Mouse (Mus musculus) neural tube, embryonic 14.5 days (tissue): ENCODE measurements at regions not wholly inside any gene's neighbourhood (a gene's known extent, or its start where the extent isn't known, plus 50 kb on each side); places are given as distances from the start of the nearest gene placed in this dataset.

Experiments
- ATAC-seq: fragments of 200-750 bp; cut with Nextera tagmentation; 2 replicates; pipeline ENCODE4 v1.8.0; 2017; ENCODE audit warnings: low read depth, mild to moderate bottlenecking, moderate TSS enrichment, moderate library complexity
- H3K27ac ChIP-seq: fragments of 300-500 bp; sonication (generic); 2 replicates; pipeline ENCODE4 v1.5.1; 2014; ENCODE audit warnings: low read depth, mild to moderate bottlenecking, control low read depth, low read length, moderate library complexity, mixed read lengths
- H3K27me3 ChIP-seq: fragments of 300-500 bp; sonication (generic); 2 replicates; pipeline ENCODE4 v1.6.1; 2014; ENCODE audit warnings: low read length; ENCODE audit not compliant: control insufficient read depth, insufficient read depth
- H3K36me3 ChIP-seq: fragments of 300-500 bp; sonication (generic); 2 replicates; pipeline ENCODE4 v1.6.1; 2014; ENCODE audit warnings: low read length, mixed read lengths; ENCODE audit not compliant: control insufficient read depth, insufficient read depth
- H3K4me1 ChIP-seq: fragments of 300-500 bp; sonication (generic); 2 replicates; pipeline ENCODE4 v1.6.1; 2014; ENCODE audit warnings: low read length; ENCODE audit not compliant: control insufficient read depth, insufficient read depth
- H3K4me2 ChIP-seq: fragments of 300-500 bp; sonication (generic); 2 replicates; pipeline ENCODE4 v1.6.1; 2014; ENCODE audit warnings: mild to moderate bottlenecking, low read depth, low read length, control low read depth
- H3K4me3 ChIP-seq: fragments of 300-500 bp; sonication (generic); 2 replicates; pipeline ENCODE4 v1.5.1; 2014; ENCODE audit warnings: low read depth, low read length, control low read depth, mixed read lengths
- H3K9ac ChIP-seq: fragments of 300-500 bp; sonication (generic); replicated peaks from 2 replicates; pipeline ENCODE4 v1.6.1; 2014; ENCODE audit warnings: low read depth, mild to moderate bottlenecking, control low read depth, low read length, mixed read lengths
- H3K9me3 ChIP-seq: fragments of 300-500 bp; sonication (generic); 2 replicates; pipeline ENCODE4 v1.6.1; 2016; ENCODE audit warnings: low read length; ENCODE audit not compliant: control insufficient read depth
- WGBS: fragments of 180-500 bp; shearing (Covaris S2); extraction: QIAGEN DNeasy Blood & Tissue Kit; methylation state at CpG from one replicate; pipeline ENCODE4 v1.1.7; 2014; 5-methylcytosine and 5-hydroxymethylcytosine counted together

- ATAC-seq, result no peak
- Histone ChIP-seq H3K4me2 (no peak overlapping the region), H3K4me1 (peaks cover 3% of the 10 kb centered on the region; the same call in 1 of the 2 replicates), H3K9ac (no peak overlapping the region), H3K27ac (no peak overlapping the region), H3K9me3 (no peaks in the 10 kb centered on the region), H3K36me3 (no peaks in the 10 kb centered on the region), H3K4me3 (no peak overlapping the region), H3K27me3 (no peaks in the 10 kb centered on the region)
- WGBS, result 94% methylated on average over 1 of the region's 1 CpGs
These were observed 50.7 kb upstream of the Tarbp1 start for GRCm38 (mm10) chr8:126525575-126525974.
